Mouse (Mus musculus): ENCODE data around the gene Gm3667.
A peak's percentile ranks its signal among the peaks of the same experiment; 100 is the strongest.
"Not testable (repeated sequence)": the region's sequence is repeated elsewhere in the genome, so short reads cannot be mapped to it uniquely, and the experiment has no call there.

The Gm3667 gene

DNA sequence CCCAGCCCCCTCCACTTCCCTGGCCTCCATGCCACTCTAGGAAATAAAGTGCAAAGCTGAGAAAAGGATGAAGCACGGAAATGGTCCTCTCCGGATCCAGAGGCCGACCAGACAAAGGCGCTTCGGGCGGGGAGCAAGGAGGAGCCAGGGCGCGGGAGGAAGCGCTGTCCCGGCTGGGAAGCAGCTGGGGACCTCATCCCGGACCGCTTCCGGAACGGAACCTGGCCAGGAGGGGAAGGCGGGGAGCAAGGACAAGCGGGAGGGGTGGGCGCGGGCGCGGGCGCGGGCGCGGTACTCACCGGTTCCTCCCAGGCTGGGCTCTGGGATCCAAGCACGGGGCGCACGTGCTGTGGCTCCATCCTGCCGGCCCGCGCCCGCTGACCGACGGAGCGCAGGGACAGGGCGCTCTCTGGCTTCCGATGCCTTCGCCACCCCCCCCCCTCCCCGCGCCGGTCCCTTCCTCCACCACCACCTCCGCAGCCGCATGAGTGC lies at the start of gene Gm3667:
Gene Gm3667 (minus strand): TSS at position 442 of the 492 bp plus-strand sequence.
- DNase-seq (ENCODE audit: low spot score in 2 of 2): peak in 1 of 2 experiments; percentile 12

DNA sequence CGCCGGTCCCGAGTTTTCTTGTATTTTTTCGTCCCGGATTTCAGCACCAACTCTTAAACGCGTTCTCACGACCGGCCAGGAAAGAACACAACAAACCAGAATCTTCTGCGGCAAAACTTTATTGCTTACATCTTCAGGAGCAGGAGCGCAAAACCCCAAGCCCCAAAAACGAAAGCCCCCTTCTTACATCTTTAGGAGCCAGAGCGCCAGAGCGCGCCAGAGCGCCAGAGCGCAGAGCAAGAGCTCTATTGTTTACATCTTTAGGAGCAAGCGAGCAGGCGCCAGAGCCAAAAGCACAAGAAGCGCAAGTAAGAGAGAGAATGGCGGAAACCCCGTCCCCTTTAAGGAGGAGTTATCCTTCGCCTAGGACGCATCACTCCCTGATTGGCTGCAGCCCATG lies 10.1 kb upstream of the Gm3667 start:
- DNase-seq (ENCODE audit: low spot score in 2 of 2): not testable (repeated sequence)

DNA sequence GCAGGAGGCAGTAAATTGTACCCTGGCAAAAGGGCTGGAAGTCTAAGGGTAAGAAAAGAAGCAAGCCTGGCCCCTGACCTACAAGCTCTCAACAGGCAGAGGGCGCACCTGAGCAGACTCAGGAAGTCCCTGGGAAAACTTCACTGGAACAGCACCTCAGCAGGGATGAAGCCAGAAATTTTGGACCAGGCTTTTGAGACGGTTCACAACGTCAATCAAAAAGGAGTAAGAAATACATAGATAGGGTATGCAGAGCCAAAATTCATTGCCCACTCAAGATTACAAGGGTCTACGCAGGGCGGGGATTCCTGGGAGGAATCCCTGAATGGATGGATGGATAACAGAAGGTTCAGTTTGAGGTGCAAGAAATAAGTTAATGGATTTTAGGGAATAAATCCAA lies 951 bp downstream of the Gm3667 start:
- DNase-seq (ENCODE audit: low spot score in 2 of 2): peak in 1 of 2 experiments; percentile 17

DNA sequence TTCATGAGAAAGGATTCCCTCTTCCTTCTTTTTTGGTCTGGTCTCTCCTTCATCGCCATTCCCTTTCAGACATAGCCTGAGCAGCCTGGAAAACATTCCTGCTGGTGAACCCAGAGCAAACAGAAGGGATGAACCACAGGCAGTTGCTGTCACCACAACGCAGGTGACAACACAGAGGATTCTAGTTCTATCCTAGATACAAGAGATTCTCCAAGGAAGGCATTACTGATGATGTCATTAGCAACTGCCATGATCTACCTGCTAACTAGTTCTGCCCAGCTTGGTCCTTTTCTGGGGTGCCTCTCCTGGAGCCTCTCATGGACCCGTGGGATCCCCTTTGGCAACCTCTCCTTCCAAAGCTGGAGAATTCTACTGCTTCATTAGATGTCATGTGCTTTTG lies 49.6 kb downstream of the Gm3667 start, which contains the start of gene Gm3642:
Gene Gm3642 (minus strand): TSS at position 101 of the 400 bp plus-strand sequence.
- DNase-seq (ENCODE audit: low spot score in 2 of 2): not testable (repeated sequence)

DNA sequence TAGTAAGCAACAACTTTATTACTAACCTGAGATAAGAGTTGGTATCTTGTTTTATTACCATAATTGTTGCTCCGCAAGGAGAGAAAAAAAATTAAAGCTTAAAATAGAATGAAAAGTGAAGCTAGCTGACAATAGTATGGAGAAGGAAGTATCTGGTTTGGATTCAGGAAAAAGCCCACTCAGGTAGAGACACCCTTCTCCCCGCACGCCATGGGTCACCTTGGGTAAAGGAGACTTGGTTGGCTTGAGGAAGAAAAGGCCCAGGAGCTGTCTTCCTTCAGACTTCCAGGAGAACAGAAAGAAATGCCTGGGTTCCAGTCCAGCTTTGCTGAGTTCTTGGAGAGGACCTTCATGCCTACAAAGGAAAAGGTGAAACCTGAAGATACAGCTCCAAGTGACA lies 66.5 kb downstream of the Gm3667 start:
- DNase-seq (ENCODE audit: low spot score in 2 of 2): not testable (repeated sequence)
